Mouse (Mus musculus) ovary, postnatal 36 days (tissue): ENCODE measurements at regions not wholly inside any gene's neighbourhood (a gene's known extent, or its start where the extent isn't known, plus 50 kb on each side); places are given as distances from the start of the nearest gene placed in this dataset.

Source experiments
- DNase-seq: peaks from one replicate; pipeline ENCODE4 v3.0.0; 2022; ENCODE audit warnings: low spot score, mixed read lengths

GRCm38 (mm10) chr9:104496220-104496619, 50.9 kb upstream of the Cpne4 start:
- no peak for DNase-seq

GRCm38 (mm10) chr9:104490696-104491095, 56.4 kb upstream of the Cpne4 start:
- DNase-seq, result no peak

- DNase-seq, result no peak
Measured at GRCm38 (mm10) chr9:104489383-104489782, 57.7 kb upstream of the Cpne4 start.

GRCm38 (mm10) chr9:104482440-104482839, 64.6 kb upstream of the Cpne4 start:
- no peak for DNase-seq

- no peak for DNase-seq
Measured at GRCm38 (mm10) chr9:104480683-104481082, 66.4 kb upstream of the Cpne4 start.

GRCm38 (mm10) chr9:104474831-104475230, 72.3 kb upstream of the Cpne4 start:
- no peak for DNase-seq

GRCm38 (mm10) chr9:104467238-104467637, 79.8 kb upstream of the Cpne4 start:
- no peak for DNase-seq

- no peak for DNase-seq
Measured at GRCm38 (mm10) chr9:104463701-104464100, 83.4 kb upstream of the Cpne4 start.

- no peak for DNase-seq
Measured at GRCm38 (mm10) chr9:104460133-104460532, 87.0 kb upstream of the Cpne4 start.

GRCm38 (mm10) chr9:104457635-104458034, 89.5 kb upstream of the Cpne4 start:
- no peak for DNase-seq

- no peak for DNase-seq
Measured at GRCm38 (mm10) chr9:104448577-104449165, 98.4 kb upstream of the Cpne4 start.

- DNase-seq, result peak; percentile 7
Measured at GRCm38 (mm10) chr9:104444906-104445305, 102.2 kb upstream of the Cpne4 start.

- no peak for DNase-seq
Measured at GRCm38 (mm10) chr9:104443236-104443635, 103.8 kb upstream of the Cpne4 start.

- DNase-seq, result no peak
Measured at GRCm38 (mm10) chr9:104413021-104413420, 75.5 kb upstream of the Acpp start.

GRCm38 (mm10) chr9:104410211-104410610, 72.7 kb upstream of the Acpp start:
- DNase-seq, result peak; percentile 7

GRCm38 (mm10) chr9:104409381-104409780, 71.8 kb upstream of the Acpp start:
- DNase-seq, result no peak

GRCm38 (mm10) chr9:104408571-104409294, 71.2 kb upstream of the Acpp start:
- DNase-seq, result no peak

GRCm38 (mm10) chr9:104407559-104408376, 70.2 kb upstream of the Acpp start:
- peak; percentile 10 for DNase-seq

GRCm38 (mm10) chr9:104407011-104407410, 69.5 kb upstream of the Acpp start:
- no peak for DNase-seq

GRCm38 (mm10) chr9:104406491-104406890, 68.9 kb upstream of the Acpp start:
- no peak for DNase-seq

- DNase-seq, result no peak
Measured at GRCm38 (mm10) chr9:104403863-104404262, 66.3 kb upstream of the Acpp start.

- DNase-seq, result no peak
Measured at GRCm38 (mm10) chr9:104401673-104402072, 64.1 kb upstream of the Acpp start.

GRCm38 (mm10) chr9:104399927-104400326, 62.4 kb upstream of the Acpp start:
- DNase-seq, result no peak
